Mouse (Mus musculus): ENCODE data around the gene Dpp9. TPM values are rescaled to one million over a fixed set of nuclear protein-coding genes. Genes with fewer than 3 reads are reported as not detected.

Dpp9 gene
- polyA plus RNA-seq, 1 experiment: 51.8 TPM

DNA sequence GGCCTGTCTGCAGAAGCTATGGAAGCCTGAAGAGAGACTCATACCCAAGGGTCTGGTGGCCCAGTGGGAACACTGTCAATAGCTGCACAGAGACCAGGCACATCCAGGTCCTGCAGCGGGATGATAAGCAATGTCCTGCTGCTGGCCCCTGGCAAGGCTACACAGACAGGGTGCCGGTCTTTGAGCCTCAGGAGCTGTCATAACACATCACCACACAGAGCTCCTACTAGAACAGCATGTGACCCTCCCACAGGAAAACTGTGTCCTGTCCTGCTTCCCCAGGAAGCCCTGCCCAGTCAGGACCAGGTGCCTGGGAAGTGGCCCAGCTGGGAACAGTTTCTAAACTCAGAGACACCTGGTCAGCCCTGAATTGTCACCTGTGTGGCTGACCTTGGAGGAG is 7.6 kb downstream of the Dpp9 start:
- Histone ChIP-seq H3K36me3 (ENCODE audit: control insufficient read depth, insufficient read depth) (peaks cover 44% of the 10 kb centered on the region), H3K79me2 (ENCODE audit: control insufficient read depth, insufficient read depth) (peaks cover 35% of the 10 kb centered on the region), H3K27me3 (ENCODE audit: control insufficient read depth, insufficient read depth, insufficient read length) (no peaks in the 10 kb centered on the region), H3K79me3 (ENCODE audit: low read depth) (peaks cover 5% of the 10 kb centered on the region), H3ac (ENCODE audit: control insufficient read depth, insufficient read length, low read depth) (no peak overlapping the region), H3K4me3 (ENCODE audit: insufficient read depth, poor library complexity, severe bottlenecking) (no peak overlapping the region)
- TF ChIP-seq FOSL1 (IDR thresholded peaks at IDR 0.05; ENCODE audit: insufficient read depth, low read length, poor library complexity, severe bottlenecking) (no peak), CTCF (IDR thresholded peaks at IDR 0.05; ENCODE audit: control insufficient read depth, insufficient read depth, insufficient read length) (no peak), USF1 (IDR thresholded peaks at IDR 0.05; ENCODE audit: low read depth) (no peak), MYOD1 (IDR thresholded peaks at IDR 0.05; ENCODE audit: control insufficient read depth, insufficient read length, low read depth) (no peak), MYOG (IDR thresholded peaks at IDR 0.05; ENCODE audit: control insufficient read depth, extremely low read depth, insufficient read length) (no peak), CEBPB (IDR thresholded peaks at IDR 0.05; ENCODE audit: low read depth) (no peak), MAX (IDR thresholded peaks at IDR 0.05) (no peak)

- Histone ChIP-seq H3ac (ENCODE audit: control insufficient read depth, insufficient read length, low read depth) (no peak overlapping the region), H3K27me3 (ENCODE audit: control insufficient read depth, insufficient read depth, insufficient read length) (no peaks in the 10 kb centered on the region), H3K79me2 (ENCODE audit: control insufficient read depth, insufficient read depth) (peaks cover 13% of the 10 kb centered on the region), H3K4me3 (ENCODE audit: insufficient read depth, poor library complexity, severe bottlenecking) (no peak overlapping the region), H3K36me3 (ENCODE audit: control insufficient read depth, insufficient read depth) (peaks cover 64% of the 10 kb centered on the region), H3K79me3 (ENCODE audit: low read depth) (no peaks in the 10 kb centered on the region)
- TF ChIP-seq CTCF (IDR thresholded peaks at IDR 0.05; ENCODE audit: control insufficient read depth, insufficient read depth, insufficient read length) (no peak), MYOD1 (IDR thresholded peaks at IDR 0.05; ENCODE audit: control insufficient read depth, insufficient read length, low read depth) (no peak), MAX (IDR thresholded peaks at IDR 0.05) (no peak), FOSL1 (IDR thresholded peaks at IDR 0.05; ENCODE audit: insufficient read depth, low read length, poor library complexity, severe bottlenecking) (no peak), USF1 (IDR thresholded peaks at IDR 0.05; ENCODE audit: low read depth) (no peak), MYOG (IDR thresholded peaks at IDR 0.05; ENCODE audit: control insufficient read depth, extremely low read depth, insufficient read length) (no peak), CEBPB (IDR thresholded peaks at IDR 0.05; ENCODE audit: low read depth) (no peak)
Observed at GRCm38 (mm10) chr17:56208821-56209220, 9.9 kb downstream of the Dpp9 start.

DNA sequence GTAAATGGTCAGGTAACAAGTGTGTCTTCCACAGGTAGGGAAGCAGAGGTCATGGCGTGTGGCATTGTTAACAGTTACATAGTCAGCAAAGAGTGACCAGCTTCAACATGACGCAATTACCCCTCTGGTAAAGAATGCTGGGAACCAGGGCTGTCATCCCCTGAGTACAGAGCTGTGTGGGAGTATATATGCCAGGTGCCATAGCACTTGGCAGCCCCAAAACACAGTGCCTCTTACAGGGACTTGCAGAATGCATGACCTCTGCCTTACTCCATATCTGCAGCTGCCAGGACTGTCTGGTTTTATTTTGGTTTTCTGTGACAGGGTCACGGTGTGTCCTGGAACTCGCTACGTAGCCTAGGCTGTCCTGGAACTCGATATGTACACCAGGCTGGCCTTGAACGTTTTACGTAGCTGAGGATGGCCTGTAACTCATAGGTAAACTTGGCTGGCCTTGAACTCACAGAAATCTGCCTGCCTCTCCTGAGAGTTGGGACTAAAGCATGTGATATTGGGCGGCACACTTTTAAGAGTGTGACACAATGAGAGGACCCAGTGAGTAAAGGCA is 10.7 kb downstream of the Dpp9 start:
- TF ChIP-seq CTCF (IDR thresholded peaks at IDR 0.05; ENCODE audit: control insufficient read depth, insufficient read depth, insufficient read length) (no peak), CEBPB (IDR thresholded peaks at IDR 0.05; ENCODE audit: low read depth) (no peak), MAX (IDR thresholded peaks at IDR 0.05) (no peak), FOSL1 (IDR thresholded peaks at IDR 0.05; ENCODE audit: insufficient read depth, low read length, poor library complexity, severe bottlenecking) (no peak), MYOD1 (IDR thresholded peaks at IDR 0.05; ENCODE audit: control insufficient read depth, insufficient read length, low read depth) (no peak), USF1 (IDR thresholded peaks at IDR 0.05; ENCODE audit: low read depth) (no peak)
- Histone ChIP-seq H3K79me3 (ENCODE audit: low read depth) (no peaks in the 10 kb centered on the region), H3K36me3 (ENCODE audit: control insufficient read depth, insufficient read depth) (peaks cover 71% of the 10 kb centered on the region), H3K27me3 (ENCODE audit: control insufficient read depth, insufficient read depth, insufficient read length) (no peaks in the 10 kb centered on the region), H3K79me2 (ENCODE audit: control insufficient read depth, insufficient read depth) (peaks cover 7% of the 10 kb centered on the region), H3ac (ENCODE audit: control insufficient read depth, insufficient read length, low read depth) (no peak overlapping the region), H3K4me3 (ENCODE audit: insufficient read depth, poor library complexity, severe bottlenecking) (no peak overlapping the region)

GRCm38 (mm10) chr17:56206986-56207674 is 11.6 kb downstream of the Dpp9 start:
- Histone ChIP-seq H3K79me3 (ENCODE audit: low read depth) (no peaks in the 10 kb centered on the region), H3K27me3 (ENCODE audit: control insufficient read depth, insufficient read depth, insufficient read length) (no peaks in the 10 kb centered on the region), H3K36me3 (ENCODE audit: control insufficient read depth, insufficient read depth) (peaks cover 78% of the 10 kb centered on the region), H3ac (ENCODE audit: control insufficient read depth, insufficient read length, low read depth) (no peak overlapping the region), H3K4me3 (ENCODE audit: insufficient read depth, poor library complexity, severe bottlenecking) (no peak overlapping the region), H3K79me2 (ENCODE audit: control insufficient read depth, insufficient read depth) (no peaks in the 10 kb centered on the region)
- TF ChIP-seq FOSL1 (IDR thresholded peaks at IDR 0.05; ENCODE audit: insufficient read depth, low read length, poor library complexity, severe bottlenecking) (no peak), CEBPB (IDR thresholded peaks at IDR 0.05; ENCODE audit: low read depth) (no peak), MAX (IDR thresholded peaks at IDR 0.05) (no peak), MYOD1 (IDR thresholded peaks at IDR 0.05; ENCODE audit: control insufficient read depth, insufficient read length, low read depth) (no peak), USF1 (IDR thresholded peaks at IDR 0.05; ENCODE audit: low read depth) (no peak), MYOG (IDR thresholded peaks at IDR 0.05; ENCODE audit: control insufficient read depth, extremely low read depth, insufficient read length) (no peak), CTCF (IDR thresholded peaks at IDR 0.05; ENCODE audit: control insufficient read depth, insufficient read depth, insufficient read length) (no peak)

- H3ac ChIP-seq (ENCODE audit: control insufficient read depth, insufficient read length, low read depth): no peak overlapping the region
- H3K79me2 ChIP-seq (ENCODE audit: control insufficient read depth, insufficient read depth): no peaks in the 10 kb centered on the region
- H3K79me3 ChIP-seq (ENCODE audit: low read depth): no peaks in the 10 kb centered on the region
- peaks cover 75% of the 10 kb centered on the region for H3K36me3 ChIP-seq (ENCODE audit: control insufficient read depth, insufficient read depth)
- H3K4me3 ChIP-seq (ENCODE audit: insufficient read depth, poor library complexity, severe bottlenecking): no peak overlapping the region
- H3K27me3 ChIP-seq (ENCODE audit: control insufficient read depth, insufficient read depth, insufficient read length): no peaks in the 10 kb centered on the region
- TF ChIP-seq CTCF (IDR thresholded peaks at IDR 0.05; ENCODE audit: control insufficient read depth, insufficient read depth, insufficient read length) (no peak), MYOG (IDR thresholded peaks at IDR 0.05; ENCODE audit: control insufficient read depth, extremely low read depth, insufficient read length) (no peak), FOSL1 (IDR thresholded peaks at IDR 0.05; ENCODE audit: insufficient read depth, low read length, poor library complexity, severe bottlenecking) (no peak)
Observed at GRCm38 (mm10) chr17:56206276-56206884, 12.3 kb downstream of the Dpp9 start.

Measured in C2C12 (cell line).